Mouse (Mus musculus) testis, adult 2 months (tissue): ENCODE results near the gene Ugt2a3. TPM values are rescaled to one million over a fixed set of nuclear protein-coding genes. Genes with fewer than 3 reads are reported as not detected.
"Not testable (repeated sequence)": the region's sequence is repeated elsewhere in the genome, so short reads cannot be mapped to it uniquely, and the experiment has no call there.

Source experiments
- H3K27ac ChIP-seq: fragments of 200-500 bp; 2 replicates; pipeline ENCODE4 v1.5.1; 2012; ENCODE audit warnings: low read depth, low read length; ENCODE audit not compliant: control insufficient read depth, insufficient read depth
- H3K27me3 ChIP-seq: fragments of 200-500 bp; 2 replicates; pipeline ENCODE4 v1.6.1; 2012; ENCODE audit warnings: mild to moderate bottlenecking, low read length, moderate library complexity; ENCODE audit not compliant: control insufficient read depth, insufficient read depth
- H3K36me3 ChIP-seq: fragments of 200-500 bp; 2 replicates; pipeline ENCODE4 v1.6.1; 2012; ENCODE audit warnings: mild to moderate bottlenecking, low read length; ENCODE audit not compliant: control insufficient read depth, insufficient read depth
- H3K4me1 ChIP-seq: fragments of 200-500 bp; 2 replicates; pipeline ENCODE4 v1.6.1; 2012; ENCODE audit warnings: low read length; ENCODE audit not compliant: control insufficient read depth, insufficient read depth
- H3K4me3 ChIP-seq: fragments of 200-500 bp; 2 replicates; pipeline ENCODE4 v1.5.1; 2012; ENCODE audit warnings: low read depth, mild to moderate bottlenecking, low read length, moderate library complexity, mixed read lengths; ENCODE audit not compliant: control insufficient read depth
- CTCF ChIP-seq: fragments of 200-500 bp; IDR thresholded peaks from 2 replicates; pipeline ENCODE4 v1.5.1; 2012; ENCODE audit warnings: low read depth, mild to moderate bottlenecking, inconsistent platforms, low read length, moderate library complexity; ENCODE audit not compliant: control insufficient read depth, insufficient read depth, insufficient replicate concordance
- POLR2A ChIP-seq: fragments of 200-500 bp; IDR thresholded peaks from 2 replicates; pipeline ENCODE4 v1.6.1; 2012; ENCODE audit warnings: low read depth, mild to moderate bottlenecking, inconsistent platforms, low read length, moderate library complexity; ENCODE audit not compliant: control insufficient read depth
- polyA plus RNA-seq: library from polyadenylated mRNA; depleted of rRNA; stranded (reverse); fragments of >200 nt; gene quantifications from 2 replicates; pipeline ENCODE4 v1.2.3, GENCODE M21; 2012; rRNA removed

Gene Ugt2a3
- not detected in 2 replicates for polyA plus RNA-seq

DNA sequence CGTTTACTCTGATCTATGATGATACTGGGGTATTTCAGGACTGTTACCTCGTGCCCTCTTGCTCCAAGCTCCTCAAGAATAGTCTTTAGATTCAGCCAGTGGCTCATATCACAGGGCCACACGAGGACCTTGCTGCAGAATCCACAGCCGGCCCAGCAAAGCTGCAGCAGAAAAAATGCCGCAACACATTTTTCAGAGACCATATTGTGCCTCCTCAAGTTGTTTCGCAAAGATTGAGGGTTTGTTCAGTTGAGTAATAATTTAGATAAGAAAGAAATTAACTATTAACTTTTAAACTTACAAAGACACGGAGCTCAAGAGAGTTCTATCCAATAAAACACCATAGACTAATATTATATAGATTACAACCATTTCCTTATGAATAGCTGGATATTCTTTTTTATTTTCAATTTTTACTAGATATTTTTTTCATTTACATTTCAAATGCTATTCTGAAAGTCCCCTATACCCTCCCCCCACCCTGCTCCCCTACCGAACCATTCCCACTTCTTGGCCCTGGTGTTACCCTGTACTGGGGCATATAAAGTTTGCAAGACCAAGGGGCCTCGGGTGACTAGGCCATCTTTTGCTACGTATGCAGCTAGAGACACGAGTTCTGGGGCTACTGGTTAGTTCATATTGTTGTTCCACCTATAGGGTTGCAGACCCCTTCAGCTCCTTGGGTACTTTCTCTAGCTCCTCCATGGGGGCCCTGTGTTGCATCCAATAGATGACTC lies at the start of gene Ugt2a3:
TSS of gene Ugt2a3 (minus strand) at position 235 of the 737 bp plus-strand sequence.
- Histone ChIP-seq H3K4me3 (no peak within 1 kb of the TSS), H3K36me3 (no peaks in the 10 kb centered on the region), H3K27ac (no peak within 1 kb of the TSS), H3K27me3 (no peaks in the 10 kb centered on the region), H3K4me1 (no peaks in the 10 kb centered on the region)
- TF ChIP-seq CTCF, result no peak
- no peak for TF ChIP-seq POLR2A

DNA sequence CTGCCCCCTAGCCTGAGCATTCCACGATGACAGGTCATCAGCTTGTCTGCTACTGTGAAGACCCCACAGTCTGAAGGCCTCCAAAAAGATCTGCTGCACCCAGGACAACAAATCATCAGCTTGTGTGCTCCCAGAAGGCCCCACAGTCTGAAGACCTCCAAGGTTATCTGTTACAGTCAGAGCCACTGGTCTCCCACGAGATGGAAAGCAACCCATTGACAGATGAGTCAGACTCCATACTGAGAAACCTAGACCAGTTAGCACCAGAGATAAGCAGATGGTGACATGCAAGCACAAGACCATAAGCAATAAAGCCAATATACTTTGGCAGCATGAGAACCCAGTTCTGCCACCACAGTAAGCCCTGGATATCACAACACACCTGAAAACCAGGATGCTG lies 43.2 kb upstream of the Ugt2a3 start:
- TF ChIP-seq CTCF (no peak), POLR2A (no peak)
- no peaks in the 10 kb centered on the region for H3K36me3 ChIP-seq
- H3K4me1 ChIP-seq, result no peaks in the 10 kb centered on the region
- H3K27me3 ChIP-seq, result no peaks in the 10 kb centered on the region
- no peak overlapping the region for H3K27ac ChIP-seq
- no peak overlapping the region for H3K4me3 ChIP-seq

DNA sequence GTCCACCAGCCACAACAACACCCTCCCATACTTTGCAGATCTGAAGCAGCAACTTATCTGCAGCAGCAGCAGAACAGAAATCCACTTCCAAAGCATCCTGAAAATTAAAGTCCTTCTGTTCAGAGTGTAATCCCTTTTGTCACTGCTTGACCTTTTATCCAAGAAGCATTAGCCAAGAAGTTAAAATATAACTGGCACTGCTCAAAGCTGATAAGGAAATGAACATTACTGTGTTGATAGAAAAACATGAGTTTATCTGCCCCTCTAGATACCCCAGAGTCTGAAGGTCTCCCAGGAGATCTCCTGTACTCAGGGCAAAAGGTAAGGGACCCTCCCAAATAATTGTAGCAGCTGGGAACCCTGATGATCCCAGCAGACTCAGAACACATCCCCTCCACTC lies 42.8 kb upstream of the Ugt2a3 start:
- Histone ChIP-seq H3K27ac (no peak overlapping the region), H3K4me1 (no peaks in the 10 kb centered on the region), H3K27me3 (no peaks in the 10 kb centered on the region), H3K4me3 (no peak overlapping the region), H3K36me3 (no peaks in the 10 kb centered on the region)
- TF ChIP-seq POLR2A (no peak), CTCF (no peak)

DNA sequence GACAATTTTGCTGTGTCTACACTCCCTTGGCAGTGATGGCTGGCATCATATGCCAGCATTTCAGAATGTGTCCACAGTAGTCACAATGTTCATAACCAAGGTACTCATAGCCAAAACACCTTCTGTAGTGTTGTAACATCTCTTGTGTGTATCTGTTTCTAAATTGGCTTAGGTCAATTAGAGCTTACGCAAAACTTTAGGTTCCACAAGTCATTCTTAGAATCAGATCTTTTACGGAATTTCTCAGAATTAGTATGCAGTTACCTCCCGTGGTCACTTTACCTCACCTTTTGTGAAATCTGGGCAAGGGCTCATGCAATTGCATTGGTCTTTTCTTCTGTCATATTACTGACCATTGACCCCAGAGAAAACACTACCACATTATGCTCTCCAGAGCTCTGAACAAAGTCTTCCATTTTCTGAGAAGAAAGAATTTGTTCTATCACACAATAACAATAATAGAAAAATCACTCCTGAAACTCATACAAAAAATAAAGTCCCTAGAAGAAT lies 38.9 kb upstream of the Ugt2a3 start:
- Histone ChIP-seq H3K4me3 (no peak overlapping the region), H3K27ac (no peak overlapping the region), H3K36me3 (no peaks in the 10 kb centered on the region), H3K27me3 (no peaks in the 10 kb centered on the region), H3K4me1 (no peaks in the 10 kb centered on the region)
- TF ChIP-seq POLR2A, result no peak
- no peak for TF ChIP-seq CTCF

DNA sequence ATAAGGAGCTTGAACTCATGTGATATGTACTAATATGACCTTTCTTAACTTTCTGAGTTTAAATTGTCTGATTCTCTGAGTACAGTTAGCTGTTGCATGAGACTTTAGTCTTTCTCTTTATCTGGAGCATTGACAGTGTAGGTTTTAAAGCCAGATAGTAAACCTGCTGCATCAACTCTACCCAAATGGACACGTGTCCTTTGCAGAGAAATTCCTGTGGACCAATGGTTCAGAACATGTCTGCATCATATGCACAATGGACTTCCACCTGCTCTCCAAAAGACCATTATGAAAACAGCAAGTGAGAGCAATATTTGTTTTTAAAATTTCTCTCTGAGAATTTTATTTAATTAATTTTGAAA lies 36.5 kb upstream of the Ugt2a3 start:
- no peak overlapping the region for H3K4me3 ChIP-seq
- H3K36me3 ChIP-seq, result no peaks in the 10 kb centered on the region
- H3K27ac ChIP-seq, result no peak overlapping the region
- H3K27me3 ChIP-seq, result no peaks in the 10 kb centered on the region
- no peaks in the 10 kb centered on the region for H3K4me1 ChIP-seq
- TF ChIP-seq POLR2A (no peak), CTCF (no peak)

DNA sequence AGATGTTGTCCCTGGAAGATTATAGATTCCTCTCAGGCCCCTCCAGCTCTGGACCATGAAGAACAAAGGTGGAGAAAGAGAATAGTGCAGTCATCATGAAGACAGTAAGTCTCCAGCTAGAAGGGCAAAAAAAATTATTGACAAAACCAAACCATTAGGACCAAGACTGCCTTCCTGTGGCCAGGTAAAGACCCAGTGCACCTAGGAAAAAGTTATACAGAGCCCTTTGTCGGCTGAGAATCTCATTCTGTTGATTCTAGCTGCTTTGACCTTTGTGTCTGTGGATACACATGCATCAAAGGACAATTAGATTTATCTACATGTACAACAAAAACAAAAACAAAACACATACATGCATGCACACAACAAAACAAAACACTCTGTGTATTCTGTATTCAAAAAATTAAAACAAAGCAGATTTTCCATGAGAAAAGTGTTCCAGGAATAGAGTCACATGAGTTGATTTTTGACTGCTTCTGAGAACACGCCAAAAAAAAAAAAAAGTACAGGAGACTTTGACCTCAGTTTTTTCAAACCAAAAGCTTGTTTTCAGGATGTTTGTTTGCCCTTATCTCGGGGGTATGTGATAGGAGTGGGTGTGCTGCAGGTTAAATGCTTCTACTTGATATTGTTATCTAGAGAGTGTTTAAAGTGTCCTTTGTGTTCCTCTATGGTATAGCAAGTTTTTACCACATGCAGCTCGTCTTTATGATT lies 36.0 kb upstream of the Ugt2a3 start:
- H3K27ac ChIP-seq, H3K27me3 ChIP-seq, H3K4me3 ChIP-seq, H3K36me3 ChIP-seq, H3K4me1 ChIP-seq: not testable (repeated sequence)

DNA sequence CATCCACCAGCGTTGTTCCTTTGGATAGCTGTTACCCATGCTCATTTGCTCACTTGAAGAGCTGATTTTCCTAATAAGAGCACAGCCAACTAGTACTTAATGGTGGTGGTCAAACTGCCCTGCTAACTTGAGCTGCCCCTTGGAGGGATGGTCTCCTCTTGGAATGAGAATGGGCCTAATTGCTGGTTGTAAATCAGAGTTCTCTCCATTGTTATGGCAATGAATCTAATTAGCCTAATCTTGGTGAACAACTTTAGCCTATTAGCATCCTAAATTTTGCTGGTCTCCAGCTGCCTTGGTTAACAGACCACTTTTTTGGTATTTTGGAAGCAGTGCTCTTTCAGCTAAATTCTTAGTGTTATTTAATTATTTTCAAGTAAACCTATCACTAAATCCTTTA lies 13.4 kb upstream of the Ugt2a3 start:
- no peaks in the 10 kb centered on the region for H3K36me3 ChIP-seq
- no peak overlapping the region for H3K27ac ChIP-seq
- TF ChIP-seq CTCF (no peak), POLR2A (no peak)
- no peak overlapping the region for H3K4me3 ChIP-seq
- H3K4me1 ChIP-seq, result no peaks in the 10 kb centered on the region
- no peaks in the 10 kb centered on the region for H3K27me3 ChIP-seq

DNA sequence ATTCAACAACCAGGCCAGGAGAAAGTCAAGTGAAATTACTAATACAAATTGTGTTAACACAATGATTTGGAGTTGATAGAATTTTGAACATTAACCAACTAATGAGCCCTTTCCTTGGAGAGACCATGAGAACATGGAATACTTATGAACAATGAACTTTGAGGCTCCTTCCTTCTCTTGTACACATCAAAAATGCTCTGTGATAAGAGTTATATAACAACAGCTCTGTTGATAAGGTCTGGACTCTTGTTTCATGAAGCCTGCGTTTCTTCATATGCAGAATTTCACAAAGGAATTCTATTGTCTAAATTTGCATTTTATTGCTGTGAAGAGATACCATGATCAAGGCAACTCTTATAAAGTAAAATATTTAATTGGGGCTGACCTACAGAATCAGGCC lies 12.2 kb upstream of the Ugt2a3 start:
- H3K36me3 ChIP-seq, H3K4me1 ChIP-seq, H3K4me3 ChIP-seq, H3K27ac ChIP-seq, H3K27me3 ChIP-seq: not testable (repeated sequence)

DNA sequence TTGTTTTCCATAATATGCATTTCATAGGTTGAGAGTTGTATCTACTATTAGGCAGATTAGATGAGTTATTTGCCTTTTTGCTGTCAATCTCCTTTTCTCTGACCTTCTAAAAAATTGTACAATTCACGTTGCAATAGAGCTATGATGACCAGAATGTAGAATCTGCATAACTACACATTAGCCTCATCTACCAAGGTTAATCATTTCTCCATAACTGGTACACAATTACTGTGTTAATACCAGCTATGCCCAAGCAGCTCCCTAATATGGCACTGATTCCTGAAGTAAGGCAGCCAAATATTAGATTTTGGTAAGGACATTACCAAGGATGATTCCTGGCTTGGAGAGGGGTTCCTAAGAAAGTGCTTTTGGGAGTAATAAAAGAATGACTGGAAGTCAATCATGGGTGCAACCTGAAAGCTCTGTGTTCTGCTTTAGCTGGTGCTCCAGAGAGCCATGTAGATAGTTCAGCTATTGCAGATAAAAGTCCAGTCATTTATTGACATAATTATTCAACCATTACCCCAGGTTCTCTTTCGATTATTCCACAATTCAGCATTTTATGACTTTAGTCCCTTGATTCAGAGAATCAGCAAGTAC lies 10.6 kb upstream of the Ugt2a3 start:
- not testable (repeated sequence) for H3K4me1 ChIP-seq, H3K27me3 ChIP-seq, H3K36me3 ChIP-seq, H3K27ac ChIP-seq, H3K4me3 ChIP-seq
